Mouse (Mus musculus) CH12.LX (cell line): Measurements from ENCODE around the gene Capn3. TPM values are rescaled to one million over a fixed set of nuclear protein-coding genes. Genes with fewer than 3 reads are reported as not detected.

Experiments
- DNase-seq: peaks from one replicate; pipeline ENCODE4 v3.0.0-alpha.2; 2013; ENCODE audit errors: extremely low read depth
- H3K27ac ChIP-seq: 2 replicates; pipeline ENCODE4 v1.5.1; 2012; ENCODE audit warnings: low read depth, mild to moderate bottlenecking, control low read depth, moderate library complexity; ENCODE audit not compliant: insufficient read depth
- H3K27me3 ChIP-seq: replicated peaks from 2 replicates; pipeline ENCODE3; 2012; ENCODE audit warnings: inconsistent platforms
- H3K36me3 ChIP-seq, 2 experiments: replicated peaks in 1 of 2; 2 replicates each; pipeline versions ENCODE3 to v1.6.1; 2012; ENCODE audit warnings: inconsistent platforms in 1 of 2, low read length in 1 of 2, mild to moderate bottlenecking in 1 of 2, mixed read lengths in 1 of 2, moderate library complexity in 1 of 2; ENCODE audit not compliant: control insufficient read depth in 1 of 2, insufficient read depth in 1 of 2
- H3K4me1 ChIP-seq, 2 experiments: 2 replicates each; pipeline ENCODE4 v1.6.1; 2012; ENCODE audit warnings: inconsistent platforms in 1 of 2, moderate library complexity in 1 of 2; ENCODE audit not compliant: insufficient read depth in 2 of 2, control insufficient read depth in 1 of 2
- H3K4me2 ChIP-seq: 2 replicates; pipeline ENCODE4 v1.6.1; 2012; ENCODE audit warnings: low read depth, mild to moderate bottlenecking, control low read depth; ENCODE audit not compliant: poor library complexity, insufficient read depth, severe bottlenecking
- H3K4me3 ChIP-seq, 3 experiments: fragments of 150-350 bp in 1 of 3; sonication (generic) in 1 of 3; replicated peaks in 1 of 3; 2 replicates each; pipeline versions ENCODE3 to v1.5.1; 2011 to 2012; ENCODE audit warnings: low read depth in 2 of 3, low read length in 2 of 3, mild to moderate bottlenecking in 2 of 3, moderate library complexity in 2 of 3, control low read depth in 1 of 3, improper control_type of control experiment in 1 of 3, inconsistent platforms in 1 of 3, mixed read lengths in 1 of 3; ENCODE audit not compliant: poor library complexity in 1 of 3
- H3K79me2 ChIP-seq: replicated peaks from 2 replicates; pipeline ENCODE4 v1.6.1; 2012; ENCODE audit warnings: mild to moderate bottlenecking, moderate library complexity; ENCODE audit not compliant: control insufficient read depth, poor library complexity, insufficient read depth, severe bottlenecking; ENCODE audit errors: extremely low read depth
- H3K9ac ChIP-seq: 2 replicates; pipeline ENCODE4 v1.6.1; 2012; ENCODE audit warnings: low read depth, mild to moderate bottlenecking, control low read depth, moderate library complexity; ENCODE audit not compliant: insufficient read depth
- H3K9me3 ChIP-seq: replicated peaks from 2 replicates; pipeline ENCODE3; 2012; ENCODE audit warnings: low read length, inconsistent platforms, mixed read lengths
- BHLHE40 ChIP-seq: IDR thresholded peaks from 2 replicates; pipeline ENCODE4 v1.6.1; 2011; ENCODE audit warnings: mild to moderate bottlenecking, low read depth, low read length, improper control_type of control experiment
- CHD1 ChIP-seq: IDR thresholded peaks from 2 replicates; pipeline ENCODE4 v1.6.1; 2012; ENCODE audit warnings: low read depth, low read length, improper control_type of control experiment, inconsistent platforms
- CHD2 ChIP-seq: IDR thresholded peaks from 2 replicates; pipeline ENCODE4 v1.6.1; 2011; ENCODE audit warnings: low read length, improper control_type of control experiment
- CTCF ChIP-seq, 2 experiments: IDR thresholded peaks in 1 of 2; conservative IDR thresholded peaks in 1 of 2; 2 replicates each; pipeline ENCODE4 v1.5.1; 2011 to 2012; ENCODE audit warnings: low read depth in 2 of 2, low read length in 2 of 2, improper control_type of control experiment in 1 of 2, inconsistent platforms in 1 of 2, mild to moderate bottlenecking in 1 of 2, moderate library complexity in 1 of 2
- E2F4 ChIP-seq: IDR thresholded peaks from 2 replicates; pipeline ENCODE4 v1.6.1; 2011; ENCODE audit warnings: low read depth, low read length, improper control_type of control experiment; ENCODE audit not compliant: insufficient replicate concordance
- ELF1 ChIP-seq: IDR thresholded peaks from 2 replicates; pipeline ENCODE4 v1.6.1; 2014; ENCODE audit warnings: low read depth, mild to moderate bottlenecking, inconsistent platforms, low read length, improper control_type of control experiment
- EP300 ChIP-seq: IDR thresholded peaks from 2 replicates; pipeline ENCODE4 v1.6.1; 2011; ENCODE audit warnings: low read length, improper control_type of control experiment
- ETS1 ChIP-seq: conservative IDR thresholded peaks from 2 replicates; pipeline ENCODE4 v1.6.1; 2012; ENCODE audit warnings: low read depth, mild to moderate bottlenecking, inconsistent platforms, low read length, improper control_type of control experiment, moderate library complexity
- GABPA ChIP-seq: IDR thresholded peaks from 2 replicates; pipeline ENCODE4 v1.6.1; 2012; ENCODE audit warnings: low read depth, low read length, improper control_type of control experiment, inconsistent platforms; ENCODE audit not compliant: insufficient replicate concordance
- HCFC1 ChIP-seq: IDR thresholded peaks from 2 replicates; pipeline ENCODE4 v1.6.1; 2012; ENCODE audit warnings: low read depth, mild to moderate bottlenecking, inconsistent platforms, low read length, improper control_type of control experiment
- IRF4 ChIP-seq: IDR thresholded peaks from 2 replicates; pipeline ENCODE4 v1.6.1; 2014; ENCODE audit warnings: low read depth, mild to moderate bottlenecking, inconsistent platforms, low read length, improper control_type of control experiment
- JUN ChIP-seq: IDR thresholded peaks from 2 replicates; pipeline ENCODE4 v1.6.1; 2011; ENCODE audit warnings: low read depth, mild to moderate bottlenecking, low read length, improper control_type of control experiment, moderate library complexity; ENCODE audit not compliant: insufficient read depth
- JUND ChIP-seq: conservative IDR thresholded peaks from 2 replicates; pipeline ENCODE4 v1.6.1; 2011; ENCODE audit warnings: low read depth, low read length, improper control_type of control experiment
- KAT2A ChIP-seq: IDR thresholded peaks from 2 replicates; pipeline ENCODE4 v1.6.1; 2012; ENCODE audit warnings: low read length, improper control_type of control experiment, inconsistent platforms; ENCODE audit not compliant: insufficient replicate concordance
- MAFK ChIP-seq: IDR thresholded peaks from 2 replicates; pipeline ENCODE4 v1.6.1; 2011; ENCODE audit warnings: low read length, improper control_type of control experiment; ENCODE audit not compliant: insufficient replicate concordance
- MAX ChIP-seq: IDR thresholded peaks from 2 replicates; pipeline ENCODE4 v1.6.1; 2011; ENCODE audit warnings: low read length, improper control_type of control experiment
- MAZ ChIP-seq: IDR thresholded peaks from 2 replicates; pipeline ENCODE4 v1.6.1; 2012; ENCODE audit warnings: low read depth, mild to moderate bottlenecking, inconsistent platforms, low read length, improper control_type of control experiment, moderate library complexity
- MEF2A ChIP-seq: IDR thresholded peaks from 2 replicates; pipeline ENCODE4 v1.6.1; 2014; ENCODE audit warnings: low read depth, mild to moderate bottlenecking, inconsistent platforms, low read length, improper control_type of control experiment, borderline replicate concordance
- MXI1 ChIP-seq: IDR thresholded peaks from 2 replicates; pipeline ENCODE4 v1.6.1; 2011; ENCODE audit warnings: mild to moderate bottlenecking, low read depth, low read length, improper control_type of control experiment
- MYC ChIP-seq: IDR thresholded peaks from 2 replicates; pipeline ENCODE4 v1.6.1; 2011; ENCODE audit warnings: low read depth, mild to moderate bottlenecking, improper control_type of control experiment, low read length
- NELFE ChIP-seq: IDR thresholded peaks from 2 replicates; pipeline ENCODE4 v1.6.1; 2011; ENCODE audit warnings: low read depth, low read length, improper control_type of control experiment
- NRF1 ChIP-seq: IDR thresholded peaks from 2 replicates; pipeline ENCODE4 v1.6.1; 2014; ENCODE audit warnings: low read depth, mild to moderate bottlenecking, inconsistent platforms, low read length, improper control_type of control experiment, moderate library complexity
- PAX5 ChIP-seq: IDR thresholded peaks from 2 replicates; pipeline ENCODE4 v1.6.1; 2012; ENCODE audit warnings: low read length, inconsistent platforms, mixed read lengths
- POLR2A ChIP-seq: IDR thresholded peaks from 2 replicates; pipeline ENCODE4 v1.6.1; 2011; ENCODE audit warnings: low read depth, mild to moderate bottlenecking, improper control_type of control experiment, low read length
- POLR2AphosphoS2 ChIP-seq: IDR thresholded peaks from 2 replicates; pipeline ENCODE4 v1.6.1; 2011; ENCODE audit warnings: low read depth, low read length, improper control_type of control experiment
- RAD21 ChIP-seq: IDR thresholded peaks from 2 replicates; pipeline ENCODE4 v1.6.1; 2011; ENCODE audit warnings: low read depth, mild to moderate bottlenecking, low read length, improper control_type of control experiment, moderate library complexity
- RCOR1 ChIP-seq: conservative IDR thresholded peaks from 2 replicates; pipeline ENCODE4 v1.6.1; 2012; ENCODE audit warnings: low read depth, mild to moderate bottlenecking, inconsistent platforms, low read length, improper control_type of control experiment
- SIN3A ChIP-seq: IDR thresholded peaks from 2 replicates; pipeline ENCODE4 v1.6.1; 2012; ENCODE audit warnings: low read length, improper control_type of control experiment, inconsistent platforms
- SMC3 ChIP-seq: IDR thresholded peaks from 2 replicates; pipeline ENCODE4 v1.6.1; 2011; ENCODE audit warnings: low read depth, low read length, improper control_type of control experiment
- TBP ChIP-seq: conservative IDR thresholded peaks from 2 replicates; pipeline ENCODE4 v1.6.1; 2011; ENCODE audit warnings: low read depth, low read length, improper control_type of control experiment
- TCF12 ChIP-seq: IDR thresholded peaks from 2 replicates; pipeline ENCODE4 v1.6.1; 2014; ENCODE audit warnings: low read depth, mild to moderate bottlenecking, inconsistent platforms, low read length, improper control_type of control experiment
- UBTF ChIP-seq: IDR thresholded peaks from 2 replicates; pipeline ENCODE4 v1.6.1; 2012; ENCODE audit warnings: low read depth, mild to moderate bottlenecking, inconsistent platforms, low read length, improper control_type of control experiment, moderate library complexity
- USF1 ChIP-seq: IDR thresholded peaks from 2 replicates; pipeline ENCODE4 v1.6.1; 2014; ENCODE audit warnings: low read depth, mild to moderate bottlenecking, inconsistent platforms, low read length, improper control_type of control experiment
- USF2 ChIP-seq: conservative IDR thresholded peaks from 2 replicates; pipeline ENCODE4 v1.6.1; 2011; ENCODE audit warnings: low read depth, low read length, improper control_type of control experiment
- ZC3H11A ChIP-seq: IDR thresholded peaks from 2 replicates; pipeline ENCODE4 v1.6.1; 2012; ENCODE audit warnings: low read depth, mild to moderate bottlenecking, inconsistent platforms, low read length, improper control_type of control experiment
- ZKSCAN1 ChIP-seq: IDR thresholded peaks from 2 replicates; pipeline ENCODE4 v1.6.1; 2012; ENCODE audit warnings: low read depth, inconsistent platforms, low read length, improper control_type of control experiment, borderline replicate concordance
- ZMIZ1 ChIP-seq: IDR thresholded peaks from 2 replicates; pipeline ENCODE4 v1.6.1; 2012; ENCODE audit warnings: low read depth, mild to moderate bottlenecking, inconsistent platforms, low read length, improper control_type of control experiment
- ZNF384 ChIP-seq: IDR thresholded peaks from 2 replicates; pipeline ENCODE4 v1.6.1; 2012; ENCODE audit warnings: low read depth, low read length, improper control_type of control experiment, inconsistent platforms
- dilution Hi-C: fragments of 300-500 bp; cut with MboI; formaldehyde crosslinking; loops from 2 replicates; pipeline ENCODE4 v1.14.3; 2020; ENCODE audit warnings: low sequenced_read_pairs; ENCODE audit not compliant: extremely low pct_unique_long_range_greater_than_20kb, extremely low pct_ligation_motif_present
- in situ Hi-C: fragments of 300-500 bp; cut with MboI; formaldehyde crosslinking; loops from 3 replicates; pipeline ENCODE4 v1.14.3; 2019; ENCODE audit warnings: low sequenced_read_pairs, low pct_ligation_motif_present, low pct_unique_long_range_greater_than_20kb, mixed read lengths
- polyA plus RNA-seq: library from polyadenylated mRNA; unstranded; fragments of >175 nt; gene quantifications from 2 replicates; pipeline ENCODE4 v1.2.1, GENCODE M21; 2012; ENCODE audit warnings: low read depth; ENCODE audit not compliant: insufficient read length
- total RNA-seq, 2 experiments: library from RNA; depleted of rRNA; stranded (reverse); fragments of 300-350 nt in 1 of 2; fragments of >200 nt in 1 of 2; gene quantifications; 2 replicates each; pipeline ENCODE4 v1.2.3; 2012 to 2014

Gene Capn3
- total and polyA plus RNA-seq, 3 experiments: 3.2 to 7.4 (median 7.2) TPM

DNA sequence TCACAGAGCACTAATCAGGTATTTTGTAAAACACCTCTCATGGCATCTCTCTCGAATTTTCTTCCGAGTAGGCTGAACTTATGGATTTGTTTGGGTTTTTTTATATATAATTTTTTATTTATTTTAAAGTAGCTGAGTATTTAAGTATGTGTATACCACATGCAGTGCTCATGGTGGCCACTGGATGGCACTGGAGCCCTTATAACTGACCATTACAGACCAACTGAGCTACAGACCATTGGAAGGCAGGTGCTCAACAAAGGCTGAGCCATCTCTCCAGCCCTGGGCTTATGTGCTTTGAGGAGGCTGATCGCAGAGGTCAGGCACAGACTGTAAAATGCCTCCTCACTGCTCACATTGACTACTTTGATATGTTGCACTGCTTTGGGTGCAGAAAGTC is 22.8 kb downstream of the Capn3 start:
- H3K27ac ChIP-seq: no peak overlapping the region
- H3K27me3 ChIP-seq: no peaks in the 10 kb centered on the region
- no peak overlapping the region for H3K4me3 ChIP-seq
- H3K4me2 ChIP-seq: no peak overlapping the region
- peak; percentile 77 for DNase-seq
- dilution Hi-C loops (no loop called here), in situ Hi-C loops (no loop called here)
- H3K36me3 ChIP-seq: no peaks in the 10 kb centered on the region
- H3K4me1 ChIP-seq: peaks cover 25 to 30% of the 10 kb centered on the region in 2 experiments
- TF ChIP-seq ZC3H11A (peak; percentile 79), NRF1 (no peak), BHLHE40 (0 out of 2 replicates have a peak, but pooled peaks have one; percentile 26), JUN (no peak), SMC3 (peak; percentile 90), MAX (peak; percentile 54; the same call in 1 of the 2 replicates), IRF4 (no peak), CTCF (conservative IDR thresholded peaks at IDR 0.05 in 1 of 2, IDR thresholded peaks at IDR 0.05 in 1 of 2; ENCODE audit: low read depth in 2 of 2, low read length in 2 of 2) (peak; percentile 88), ELF1 (no peak), TBP (no peak), RCOR1 (no peak), CHD1 (no peak), ZNF384 (0 out of 2 replicates have a peak, but pooled peaks have one; percentile 12), USF2 (no peak), KAT2A (no peak), MYC (peak; percentile 75; the same call in 1 of the 2 replicates), MAFK (no peak), MEF2A (no peak; the same call in 1 of the 2 replicates), UBTF (no peak), ZMIZ1 (no peak), HCFC1 (0 out of 2 replicates have a peak, but pooled peaks have one; percentile 20), CHD2 (no peak), TCF12 (0 out of 2 replicates have a peak, but pooled peaks have one; percentile 32), ETS1 (no peak), POLR2AphosphoS2 (no peak), RAD21 (peak; percentile 98), POLR2A (no peak), EP300 (no peak; the same call in 1 of the 2 replicates), MXI1 (no peak), E2F4 (0 out of 2 replicates have a peak, but pooled peaks have one; percentile 13), MAZ (no peak), NELFE (0 out of 2 replicates have a peak, but pooled peaks have one; percentile 21), JUND (no peak), PAX5 (no peak), SIN3A (peak; percentile 47; the same call in 1 of the 2 replicates), USF1 (no peak), GABPA (no peak), ZKSCAN1 (no peak)
- no peak overlapping the region for H3K9ac ChIP-seq
- no peaks in the 10 kb centered on the region for H3K9me3 ChIP-seq
- no peaks in the 10 kb centered on the region for H3K79me2 ChIP-seq
